Mouse (Mus musculus) hindbrain, embryonic 12.5 days (tissue): ENCODE measurements around the gene Etv4. TPM values are rescaled to one million over a fixed set of nuclear protein-coding genes. Genes with fewer than 3 reads are reported as not detected.

Experiments
- ATAC-seq: fragments of 200-750 bp; cut with Nextera tagmentation; 2 replicates; pipeline ENCODE4 v1.8.0; 2017; ENCODE audit warnings: moderate TSS enrichment; ENCODE audit not compliant: low FRiP score
- H3K27ac ChIP-seq: fragments of 300-500 bp; sonication (generic); 2 replicates; pipeline ENCODE4 v1.5.1; 2016; ENCODE audit warnings: mild to moderate bottlenecking
- H3K27me3 ChIP-seq: fragments of 300-500 bp; sonication (generic); 2 replicates; pipeline ENCODE4 v1.6.1; 2016; ENCODE audit warnings: mild to moderate bottlenecking
- H3K36me3 ChIP-seq: fragments of 300-500 bp; sonication (generic); 2 replicates; pipeline ENCODE4 v1.6.1; 2016; ENCODE audit warnings: mild to moderate bottlenecking
- H3K4me1 ChIP-seq: fragments of 300-500 bp; sonication (generic); 2 replicates; pipeline ENCODE4 v1.6.1; 2016
- H3K4me2 ChIP-seq: fragments of 300-500 bp; sonication (generic); replicated peaks from 2 replicates; pipeline ENCODE4 v1.6.1; 2016; ENCODE audit warnings: mild to moderate bottlenecking
- H3K4me3 ChIP-seq: fragments of 300-500 bp; sonication (generic); 2 replicates; pipeline ENCODE4 v1.5.1; 2016; ENCODE audit warnings: mild to moderate bottlenecking
- H3K9ac ChIP-seq: fragments of 300-500 bp; sonication (generic); 2 replicates; pipeline ENCODE4 v1.6.1; 2016; ENCODE audit warnings: mild to moderate bottlenecking, moderate library complexity
- H3K9me3 ChIP-seq: fragments of 300-500 bp; sonication (generic); replicated peaks from 2 replicates; pipeline ENCODE4 v1.6.1; 2016; ENCODE audit warnings: mild to moderate bottlenecking
- WGBS: fragments of 180-500 bp; shearing (Covaris S2); methylation state at CpG from one replicate; pipeline ENCODE4 v1.1.7; 2016; 5-methylcytosine and 5-hydroxymethylcytosine counted together
- polyA plus RNA-seq: library from polyadenylated mRNA; unstranded; fragments of >200 nt; fragmentation: Nextera tagmentation; extraction: Ambion mirVana; gene quantifications from 2 replicates; pipeline ENCODE4 v1.2.1, GENCODE M21; 2016

Etv4 gene
- polyA plus RNA-seq, 1 experiment from 2014 or later = 8.4 TPM

- Histone ChIP-seq H3K4me3 (no peak overlapping the region), H3K36me3 (no peaks in the 10 kb centered on the region), H3K27me3 (peaks cover 33% of the 10 kb centered on the region), H3K27ac (no peak overlapping the region), H3K9me3 (no peaks in the 10 kb centered on the region), H3K4me2 (no peak overlapping the region), H3K4me1 (peaks cover 4% of the 10 kb centered on the region; the same call in 1 of the 2 replicates), H3K9ac (no peak overlapping the region)
- 46% methylated on average over 15 of the region's 15 CpGs for WGBS
- no peak for ATAC-seq
Measured at GRCm38 (mm10) chr11:101809060-101809828, 24.1 kb upstream of the Etv4 start.

- ATAC-seq = no peak
- Histone ChIP-seq H3K36me3 (no peaks in the 10 kb centered on the region), H3K27me3 (peaks cover 29% of the 10 kb centered on the region), H3K9me3 (no peaks in the 10 kb centered on the region), H3K4me2 (no peak overlapping the region), H3K27ac (no peak overlapping the region), H3K4me1 (no peaks in the 10 kb centered on the region), H3K4me3 (no peak overlapping the region), H3K9ac (no peak overlapping the region)
- WGBS = 85% methylated on average over 10 of the region's 10 CpGs
Measured at GRCm38 (mm10) chr11:101807266-101807665, 22.1 kb upstream of the Etv4 start.

GRCm38 (mm10) chr11:101806741-101807140, 21.6 kb upstream of the Etv4 start:
- Histone ChIP-seq H3K9me3 (no peaks in the 10 kb centered on the region), H3K4me1 (no peaks in the 10 kb centered on the region), H3K27me3 (peaks cover 32% of the 10 kb centered on the region), H3K36me3 (no peaks in the 10 kb centered on the region), H3K9ac (no peak overlapping the region), H3K27ac (no peak overlapping the region), H3K4me3 (no peak overlapping the region), H3K4me2 (no peak overlapping the region)
- ATAC-seq = no peak
- 55% methylated on average over 12 of the region's 12 CpGs for WGBS

GRCm38 (mm10) chr11:101805113-101805704, 20.0 kb upstream of the Etv4 start:
- Histone ChIP-seq H3K36me3 (no peaks in the 10 kb centered on the region), H3K9me3 (no peaks in the 10 kb centered on the region), H3K27me3 (peaks cover 33% of the 10 kb centered on the region), H3K9ac (no peak overlapping the region), H3K27ac (no peak overlapping the region), H3K4me2 (no peak overlapping the region), H3K4me3 (no peak overlapping the region), H3K4me1 (0 out of 2 replicates have a peak, but pooled peaks cover 3% of the 10 kb centered on the region)
- no peak for ATAC-seq
- WGBS = 87% methylated on average over 8 of the region's 8 CpGs

- ATAC-seq = no peak
Measured at GRCm38 (mm10) chr11:101801386-101801785, 16.2 kb upstream of the Etv4 start.

GRCm38 (mm10) chr11:101798083-101798482, 12.9 kb upstream of the Etv4 start:
- Histone ChIP-seq H3K36me3 (no peaks in the 10 kb centered on the region), H3K27me3 (peaks cover 5% of the 10 kb centered on the region; the same call in 1 of the 2 replicates), H3K4me1 (0 out of 2 replicates have a peak, but pooled peaks cover 3% of the 10 kb centered on the region), H3K4me2 (no peak overlapping the region), H3K9ac (no peak overlapping the region), H3K4me3 (no peak overlapping the region), H3K9me3 (no peaks in the 10 kb centered on the region), H3K27ac (no peak overlapping the region)
- WGBS = 40% methylated on average over 8 of the region's 8 CpGs
- ATAC-seq = no peak

More at GRCm38 (mm10) chr11:101801386-101801785, 16.2 kb upstream of the Etv4 start:
- 7% methylated on average over 5 of the region's 5 CpGs for WGBS
- Histone ChIP-seq H3K9me3 (no peaks in the 10 kb centered on the region), H3K9ac (no peak overlapping the region), H3K4me1 (0 out of 2 replicates have a peak, but pooled peaks cover 3% of the 10 kb centered on the region), H3K27ac (no peak overlapping the region), H3K27me3 (peaks cover 5% of the 10 kb centered on the region; the same call in 1 of the 2 replicates), H3K4me3 (no peak overlapping the region), H3K36me3 (no peaks in the 10 kb centered on the region), H3K4me2 (no peak overlapping the region)

GRCm38 (mm10) chr11:101797355-101797754, 12.2 kb upstream of the Etv4 start:
- Histone ChIP-seq H3K9me3 (no peaks in the 10 kb centered on the region), H3K27me3 (peaks cover 4% of the 10 kb centered on the region; the same call in 1 of the 2 replicates), H3K27ac (no peak overlapping the region), H3K4me2 (no peak overlapping the region), H3K36me3 (no peaks in the 10 kb centered on the region), H3K4me3 (no peak overlapping the region), H3K9ac (no peak overlapping the region), H3K4me1 (0 out of 2 replicates have a peak, but pooled peaks cover 3% of the 10 kb centered on the region)
- ATAC-seq = no peak
- WGBS = 77% methylated on average over 2 of the region's 2 CpGs

- no peak overlapping the region for H3K27ac ChIP-seq
- H3K9me3 ChIP-seq = no peaks in the 10 kb centered on the region
- peaks cover 13% of the 10 kb centered on the region for H3K4me1 ChIP-seq
- 0 out of 2 replicates have a peak overlapping the region, but pooled peaks have one; percentile 13 for H3K4me2 ChIP-seq
- no peaks in the 10 kb centered on the region for H3K36me3 ChIP-seq
- WGBS = 45% methylated on average over 19 of the region's 19 CpGs
- ATAC-seq = no peak
- peaks cover 37% of the 10 kb centered on the region for H3K27me3 ChIP-seq
- no peak overlapping the region for H3K9ac ChIP-seq
- no peak overlapping the region for H3K4me3 ChIP-seq
Measured at GRCm38 (mm10) chr11:101790811-101791526, 5.8 kb upstream of the Etv4 start.

GRCm38 (mm10) chr11:101787432-101787831, 2.3 kb upstream of the Etv4 start:
- H3K27ac ChIP-seq = no peak overlapping the region
- WGBS = 68% methylated on average over 1 of the region's 1 CpGs
- H3K4me3 ChIP-seq = no peak overlapping the region
- H3K9ac ChIP-seq = no peak overlapping the region
- peaks cover 31% of the 10 kb centered on the region for H3K4me1 ChIP-seq
- no peaks in the 10 kb centered on the region for H3K9me3 ChIP-seq
- no peak overlapping the region for H3K4me2 ChIP-seq
- no peaks in the 10 kb centered on the region for H3K36me3 ChIP-seq
- H3K27me3 ChIP-seq = peaks cover 69% of the 10 kb centered on the region
- ATAC-seq = no peak

- Histone ChIP-seq H3K4me1 (peaks cover 31% of the 10 kb centered on the region), H3K9ac (no peak overlapping the region), H3K9me3 (no peaks in the 10 kb centered on the region), H3K4me3 (no peak overlapping the region), H3K4me2 (no peak overlapping the region), H3K27me3 (peaks cover 77% of the 10 kb centered on the region), H3K36me3 (no peaks in the 10 kb centered on the region), H3K27ac (no peak overlapping the region)
- ATAC-seq = no peak
- WGBS = 63% methylated on average over 7 of the region's 7 CpGs
Measured at GRCm38 (mm10) chr11:101786651-101787050, 1.5 kb upstream of the Etv4 start.

GRCm38 (mm10) chr11:101785852-101786205, 658 bp upstream of the Etv4 start:
- WGBS = 6% methylated on average over 7 of the region's 7 CpGs
- no peak for ATAC-seq
- Histone ChIP-seq H3K9ac (no peak overlapping the region; the same call in 1 of the 2 replicates), H3K9me3 (no peaks in the 10 kb centered on the region), H3K36me3 (no peaks in the 10 kb centered on the region), H3K27me3 (peaks cover 83% of the 10 kb centered on the region), H3K4me3 (peak overlapping the region; percentile 51), H3K4me2 (peak overlapping the region; percentile 97), H3K4me1 (peaks cover 25% of the 10 kb centered on the region), H3K27ac (no peak overlapping the region)

GRCm38 (mm10) chr11:101784488-101785142, 556 bp downstream of the Etv4 start:
- Histone ChIP-seq H3K4me3 (peak overlapping the region; percentile 51), H3K27ac (peak overlapping the region; percentile 55), H3K27me3 (peaks cover 92% of the 10 kb centered on the region), H3K9me3 (no peaks in the 10 kb centered on the region), H3K36me3 (no peaks in the 10 kb centered on the region), H3K4me2 (peak overlapping the region; percentile 97), H3K9ac (peak overlapping the region; percentile 69), H3K4me1 (peaks cover 18% of the 10 kb centered on the region)
- WGBS = under 1% methylated on average over 53 of the region's 67 CpGs
- peak; percentile 46; the same call in 1 of the 2 replicates for ATAC-seq
